Mouse (Mus musculus) mouse trophoblast stem cell (cell line): ENCODE data around the gene Pus10.

Experiments
- in situ Hi-C, 2 experiments: fragments of 300-500 bp; cut with MseI, MboI; formaldehyde crosslinking; loops; 2 replicates in 1 of 2; 3 replicates in 1 of 2; pipeline ENCODE4 v1.15.1; 2025

The Pus10 gene

DNA sequence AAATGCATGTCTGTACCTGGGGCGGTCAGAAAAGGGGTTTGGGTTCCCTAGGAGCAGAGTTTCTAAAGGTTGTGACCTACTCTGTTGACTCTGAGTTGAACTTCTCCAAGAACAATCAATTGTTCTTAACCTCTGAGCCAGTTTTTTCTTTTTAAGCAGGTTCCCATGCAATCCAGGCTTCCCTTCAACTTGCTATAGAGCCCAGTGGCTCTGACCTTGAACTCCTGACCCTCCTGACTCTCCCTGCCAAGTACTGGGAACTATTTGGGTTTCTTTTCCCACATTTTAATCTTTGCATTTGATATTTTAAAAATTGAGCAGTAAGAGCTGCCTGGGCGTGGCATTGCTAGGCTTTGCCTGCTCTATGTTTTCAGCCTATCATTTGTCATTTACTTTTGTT, 27.8 kb downstream of the Pus10 start:
- in situ Hi-C loops = loop anchor here in 1 of 2 experiments (25.0 kb wide), 1 partner anchor 169 kb away; no protein-coding TSS in a partner anchor

DNA sequence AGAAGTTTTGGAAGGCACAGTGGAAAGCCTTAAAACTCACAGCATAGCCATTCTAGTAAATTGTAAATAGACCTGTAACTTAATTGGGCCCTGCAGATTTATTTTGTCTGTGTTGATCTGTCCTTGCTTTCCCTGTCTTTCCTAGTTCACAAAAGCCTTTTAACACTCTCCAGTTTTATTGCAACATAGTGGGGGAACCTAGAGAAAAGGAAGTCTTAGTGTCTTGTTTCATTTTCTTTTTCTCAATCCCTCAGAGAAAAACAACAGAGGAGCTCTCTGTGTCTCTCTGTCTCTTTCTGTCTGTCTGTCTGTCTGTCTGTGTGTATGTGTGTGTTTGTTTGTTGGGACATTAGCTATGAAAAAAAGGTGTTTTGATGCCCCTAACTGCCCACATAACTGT, 30.4 kb downstream of the Pus10 start:
- in situ Hi-C loops = loop anchor here in 1 of 2 experiments (25.0 kb wide), 1 partner anchor 166 kb away; no protein-coding TSS in a partner anchor

- in situ Hi-C loops = loop anchor here in 1 of 2 experiments (25.0 kb wide), 1 partner anchor 164 kb away; no protein-coding TSS in a partner anchor
These were observed 33.1 kb downstream of the Pus10 start for GRCm38 (mm10) chr11:23698526-23698925.

DNA sequence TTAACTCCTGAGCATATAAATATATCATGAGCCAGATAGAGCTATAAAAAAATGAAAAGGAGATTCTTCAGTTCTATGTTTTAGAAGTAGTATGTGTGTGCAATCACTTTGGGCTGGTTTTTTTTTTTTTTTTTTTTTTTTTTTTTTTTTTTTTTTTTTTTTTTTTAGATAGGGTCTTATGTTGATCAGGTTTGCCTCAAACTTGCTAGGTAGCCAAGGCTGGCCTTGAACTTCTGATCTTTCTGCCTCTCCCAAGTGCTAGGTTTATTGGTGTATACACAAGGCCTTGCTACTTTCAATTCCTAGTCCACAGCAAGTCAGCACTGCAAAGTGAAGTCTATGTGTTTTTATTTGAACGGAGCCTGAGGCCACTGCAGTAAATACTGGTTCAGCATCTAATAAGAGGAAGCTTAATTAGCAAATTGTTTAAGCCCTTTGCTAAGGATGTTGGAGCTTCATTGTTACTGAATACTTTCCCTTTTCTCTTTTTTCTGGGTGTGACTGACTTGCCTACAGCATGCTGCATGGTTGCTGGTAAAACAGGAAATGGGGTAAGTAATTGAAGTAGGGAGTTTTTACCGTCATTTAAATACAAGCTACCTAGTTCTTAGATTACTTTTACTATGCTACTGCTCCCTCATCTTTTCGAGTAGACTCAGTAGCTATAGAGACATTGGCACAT, 34.1 kb downstream of the Pus10 start:
- in situ Hi-C loops = loop anchor here in 1 of 2 experiments (25.0 kb wide), 1 partner anchor 163 kb away; no protein-coding TSS in a partner anchor

GRCm38 (mm10) chr11:23701831-23702230, 36.4 kb downstream of the Pus10 start:
- in situ Hi-C loops = no loop called here

DNA sequence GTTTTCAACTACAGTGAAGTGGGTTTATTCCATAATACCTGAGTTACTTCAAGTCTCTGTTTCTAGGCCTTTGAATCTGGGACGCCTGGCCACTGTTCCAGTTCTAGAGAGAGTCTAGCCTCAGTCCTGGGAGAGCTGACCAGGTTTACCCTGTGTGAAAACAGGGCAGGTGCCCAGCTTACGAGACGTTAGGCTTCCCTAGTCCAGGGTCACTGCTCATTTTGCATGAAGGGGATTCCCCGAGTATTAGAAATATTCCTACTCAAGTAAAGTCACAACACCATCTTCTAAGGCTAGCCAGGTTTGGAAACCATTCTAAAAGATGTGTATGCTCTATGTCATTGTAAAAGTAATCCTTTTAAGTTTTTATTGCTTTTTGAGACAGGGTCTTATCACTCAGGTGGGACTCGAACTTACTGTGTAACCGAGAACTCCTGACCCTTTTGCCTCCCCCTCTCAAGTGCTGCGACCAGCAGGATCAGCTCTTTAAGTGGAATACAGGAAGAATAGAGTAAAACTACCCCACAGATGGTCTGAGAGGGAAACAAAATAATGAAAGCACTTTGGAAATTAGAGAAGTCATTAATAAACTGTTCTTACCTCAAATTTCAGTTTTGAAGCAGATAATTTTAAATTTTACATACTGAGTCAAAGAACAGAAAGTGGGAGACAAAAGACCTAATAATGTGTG, 39.3 kb downstream of the Pus10 start:
- in situ Hi-C loops = no loop called here

DNA sequence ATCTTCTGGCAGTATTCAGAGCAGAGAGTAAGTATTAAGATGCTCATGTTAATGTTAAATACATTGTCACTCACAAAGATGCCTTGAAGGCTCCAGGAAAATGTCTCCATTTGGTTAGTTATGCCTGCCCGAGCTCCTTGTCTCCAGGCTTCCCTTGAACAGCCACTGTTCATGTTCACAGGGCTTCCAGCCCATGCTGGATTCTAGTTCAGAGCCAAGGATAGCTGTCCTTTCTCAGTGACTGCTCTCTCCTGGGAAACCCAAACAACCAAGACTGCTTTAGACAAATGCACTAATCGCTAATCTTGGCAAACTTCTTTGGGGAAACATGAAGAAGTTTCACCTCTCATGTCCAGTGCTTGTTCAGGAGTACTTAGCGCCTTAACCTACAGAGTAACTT, 46.8 kb downstream of the Pus10 start:
- in situ Hi-C loops = no loop called here

DNA sequence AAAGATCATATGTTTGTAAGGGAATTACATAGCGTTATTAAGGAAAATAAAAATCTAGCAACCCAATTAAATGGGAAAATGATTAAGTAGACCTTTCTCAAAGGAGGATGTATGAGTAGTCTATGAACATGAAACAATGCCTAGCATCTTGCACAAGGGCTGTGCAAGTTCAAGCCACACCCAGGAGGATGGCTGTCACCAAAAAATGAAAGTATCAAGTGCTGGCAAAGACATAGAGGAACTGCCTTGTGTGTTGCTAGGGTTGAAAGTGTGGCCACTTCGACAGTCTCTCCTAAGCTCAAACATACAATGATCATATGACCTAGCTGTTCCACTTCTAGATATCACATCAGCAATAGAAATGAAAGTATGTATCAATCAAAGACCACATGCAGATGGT, 53.4 kb downstream of the Pus10 start:
- in situ Hi-C loops = no loop called here

DNA sequence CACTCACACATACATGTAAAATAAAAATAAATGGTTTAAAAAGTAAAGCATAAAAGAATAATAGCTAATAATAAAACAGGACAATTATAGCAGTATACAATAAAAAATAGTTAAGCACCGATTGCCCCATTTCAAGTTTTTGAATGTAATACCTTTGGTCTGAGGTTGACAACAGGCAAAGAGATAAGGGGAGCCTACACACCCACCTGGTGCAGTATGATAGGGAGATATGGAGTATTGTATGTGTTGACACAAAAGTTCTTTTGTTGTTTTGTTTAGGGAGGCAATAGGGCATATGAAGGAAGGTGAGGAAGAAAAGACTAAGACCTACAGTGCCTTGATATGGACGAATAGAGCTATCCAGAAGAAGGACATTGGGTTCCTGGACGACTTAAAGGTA, 54.4 kb downstream of the Pus10 start:
- in situ Hi-C loops = no loop called here

DNA sequence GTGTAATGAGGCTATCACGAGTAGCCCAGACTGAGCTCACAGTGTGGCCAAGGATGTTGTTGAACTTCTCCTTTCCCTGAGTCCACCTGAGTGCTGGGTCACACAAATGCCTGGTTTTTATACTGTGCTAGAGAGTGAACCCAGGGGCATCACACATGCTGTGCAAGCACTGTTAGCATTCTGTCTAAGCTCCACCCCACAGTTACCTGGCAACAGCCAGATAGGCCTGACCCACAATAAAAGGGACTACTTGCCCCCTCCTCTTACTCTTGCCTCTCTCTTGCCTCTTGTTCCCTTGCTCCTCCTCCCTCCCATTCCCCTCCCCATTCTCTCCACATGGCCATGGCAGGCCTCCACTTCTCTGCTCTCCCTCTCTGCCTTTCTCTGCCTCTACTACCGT, 56.9 kb downstream of the Pus10 start:
- in situ Hi-C loops = no loop called here

DNA sequence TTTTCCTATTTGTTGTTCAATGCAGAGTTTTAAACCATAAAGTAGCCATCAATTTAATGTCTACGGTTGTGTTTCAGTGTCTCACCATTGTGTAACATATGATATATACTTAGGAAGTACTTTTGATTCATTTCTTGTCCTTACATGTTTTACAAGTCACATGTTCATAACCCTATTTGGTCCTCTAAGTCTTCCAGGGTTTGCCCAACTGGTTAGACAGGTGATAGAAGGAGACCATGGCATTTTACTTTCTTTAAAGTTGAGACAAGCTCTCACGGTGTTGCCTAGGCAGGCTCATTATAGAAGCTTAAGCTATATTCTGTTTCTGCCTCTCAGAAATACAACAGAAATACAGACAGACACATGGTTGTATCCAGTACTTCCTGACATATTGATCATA, 60.4 kb downstream of the Pus10 start:
- in situ Hi-C loops = no loop called here

DNA sequence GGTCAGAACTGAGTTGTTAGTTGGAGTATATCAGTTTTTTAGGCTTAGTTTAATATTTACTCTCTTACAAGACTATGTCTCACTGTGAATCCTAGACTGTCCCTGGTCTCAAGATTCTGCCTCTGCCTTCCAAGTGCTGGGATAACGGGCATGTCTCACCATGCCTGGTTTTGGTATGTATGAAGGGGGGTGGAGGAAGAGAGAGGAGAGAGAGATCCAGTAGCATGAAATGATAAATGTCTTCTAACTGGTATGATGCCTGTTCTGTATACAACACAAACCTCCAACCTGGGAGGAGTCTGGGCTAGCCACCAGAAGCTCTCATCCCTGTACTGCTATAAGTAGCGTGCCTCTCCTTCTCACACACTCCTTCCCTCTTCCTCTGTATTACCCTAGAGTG, 61.0 kb downstream of the Pus10 start:
- in situ Hi-C loops = no loop called here

GRCm38 (mm10) chr11:23728186-23728585, 62.7 kb downstream of the Pus10 start:
- in situ Hi-C loops = no loop called here

DNA sequence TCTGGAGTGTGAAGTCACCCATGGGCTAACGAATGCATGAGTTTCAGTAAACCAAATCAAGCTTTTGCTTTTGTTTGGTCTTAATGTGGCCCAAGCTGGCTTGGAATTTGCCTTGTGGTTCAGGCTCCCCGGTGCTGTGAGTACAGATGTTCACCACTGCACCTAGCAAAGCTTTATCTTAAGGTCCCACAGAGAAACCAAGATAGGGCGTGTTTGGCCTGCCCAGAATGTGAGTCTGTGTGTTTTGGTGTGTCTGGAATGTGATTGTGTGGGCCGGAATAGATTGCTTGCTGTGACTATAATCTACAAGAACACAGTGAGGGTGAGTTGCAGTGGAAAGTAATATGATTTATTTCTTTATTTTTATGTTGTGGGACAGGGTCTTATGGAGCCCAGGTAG, 64.6 kb downstream of the Pus10 start:
- in situ Hi-C loops = no loop called here

DNA sequence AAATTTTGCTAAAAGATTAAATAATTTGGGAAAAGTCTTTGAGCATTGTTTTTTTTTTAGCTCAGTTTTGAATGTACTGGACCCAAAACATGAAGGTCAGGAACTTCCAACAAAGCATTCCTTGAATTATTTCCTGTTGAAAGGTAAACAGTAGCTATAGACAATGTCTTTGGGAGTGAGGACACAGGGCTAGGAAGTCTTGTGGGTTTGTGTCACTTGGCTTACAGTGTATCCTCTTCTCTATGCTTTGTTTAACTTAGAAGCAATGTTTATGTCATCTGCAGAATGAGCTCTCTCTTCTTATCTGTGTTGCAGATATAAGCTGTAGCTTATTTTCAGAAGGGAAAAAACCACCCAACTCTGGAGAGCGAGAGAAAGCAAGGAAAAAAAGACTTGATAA, 67.4 kb downstream of the Pus10 start:
- in situ Hi-C loops = no loop called here

DNA sequence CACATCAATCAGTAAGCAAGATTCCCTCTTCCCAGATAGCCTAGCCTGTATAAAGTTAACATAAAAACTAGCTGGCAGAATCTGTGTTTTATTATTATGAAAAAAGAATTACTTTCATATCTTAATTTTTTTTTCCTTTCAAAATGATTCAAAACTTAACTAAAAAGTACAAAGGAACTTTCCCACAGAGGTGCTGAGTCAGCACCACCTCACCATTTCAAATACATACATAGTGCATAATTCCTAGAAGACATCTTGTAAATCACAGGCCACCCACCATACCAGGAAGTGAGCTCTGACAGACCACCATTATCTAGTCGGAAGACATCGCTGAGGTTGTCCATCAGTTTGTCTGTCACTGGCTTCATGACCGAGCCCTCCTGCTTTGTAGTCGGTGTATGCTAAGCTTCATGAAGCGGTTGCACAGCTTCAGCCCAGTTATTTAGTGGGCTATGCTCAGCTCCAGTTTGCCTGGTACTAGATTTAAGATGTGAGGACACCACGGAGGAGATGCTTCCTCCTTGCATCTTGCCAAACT, 69.3 kb downstream of the Pus10 start:
- in situ Hi-C loops = no loop called here

GRCm38 (mm10) chr11:23735820-23736470, 70.5 kb downstream of the Pus10 start:
- in situ Hi-C loops = no loop called here

DNA sequence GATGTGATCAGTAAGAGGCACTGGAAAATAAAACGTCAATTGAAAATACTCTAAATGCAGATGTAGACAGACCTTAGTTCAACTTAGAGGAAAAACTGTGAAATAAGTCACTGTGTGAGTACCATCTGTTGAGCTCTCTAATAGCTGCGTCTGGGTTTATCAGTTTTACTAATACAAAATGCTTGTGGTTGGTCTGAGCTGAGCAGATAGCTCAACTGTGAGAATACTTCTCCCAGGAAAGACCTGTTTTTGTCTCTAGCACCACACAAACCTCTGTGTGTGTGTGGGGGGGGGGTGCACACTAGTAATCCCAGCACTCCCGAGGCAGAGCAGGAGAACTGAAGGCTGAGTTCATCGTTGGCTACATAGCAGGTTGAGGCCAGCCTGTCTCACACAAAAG, 75.4 kb downstream of the Pus10 start:
- in situ Hi-C loops = no loop called here

DNA sequence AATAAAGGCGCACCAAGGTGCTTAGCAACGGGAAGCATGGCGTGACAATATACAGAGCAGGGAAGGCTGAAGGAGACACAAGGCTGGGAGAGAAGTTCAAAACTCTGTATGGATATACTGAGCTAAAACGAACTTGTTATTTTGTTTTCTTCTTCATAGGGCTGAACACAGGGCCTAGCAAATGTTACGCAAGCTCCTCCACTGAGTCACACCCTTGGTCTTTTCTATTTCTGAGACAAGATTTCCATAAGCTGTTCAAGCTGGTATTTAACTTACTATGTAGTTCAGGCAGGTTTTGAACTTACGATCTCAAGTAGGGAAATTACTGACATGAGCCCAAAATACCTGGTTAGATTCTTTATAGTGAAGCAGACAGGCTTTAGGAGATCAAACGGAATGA, 75.9 kb downstream of the Pus10 start:
- in situ Hi-C loops = no loop called here

- in situ Hi-C loops = no loop called here
These were observed 78.9 kb downstream of the Pus10 start for GRCm38 (mm10) chr11:23744352-23744751.

DNA sequence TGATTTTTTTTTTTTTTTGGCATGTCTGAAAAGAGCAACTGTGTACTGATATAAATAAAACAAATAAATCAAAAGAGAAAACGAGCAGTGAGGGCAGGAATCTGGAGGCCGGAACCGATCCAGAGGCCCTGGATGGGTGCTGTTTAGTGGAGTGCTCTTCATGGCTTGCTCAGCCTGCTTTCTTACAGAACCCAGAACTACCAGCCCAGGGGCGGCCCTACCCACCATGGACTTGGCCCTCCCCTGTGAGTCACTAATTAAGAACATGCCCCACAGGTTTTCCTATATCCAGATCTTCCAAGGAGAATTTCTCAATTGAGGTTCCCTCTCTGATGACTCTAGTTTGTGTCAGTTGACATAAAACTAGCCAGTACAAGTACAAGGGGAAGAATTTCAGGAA, 80.6 kb downstream of the Pus10 start:
- in situ Hi-C loops = no loop called here

DNA sequence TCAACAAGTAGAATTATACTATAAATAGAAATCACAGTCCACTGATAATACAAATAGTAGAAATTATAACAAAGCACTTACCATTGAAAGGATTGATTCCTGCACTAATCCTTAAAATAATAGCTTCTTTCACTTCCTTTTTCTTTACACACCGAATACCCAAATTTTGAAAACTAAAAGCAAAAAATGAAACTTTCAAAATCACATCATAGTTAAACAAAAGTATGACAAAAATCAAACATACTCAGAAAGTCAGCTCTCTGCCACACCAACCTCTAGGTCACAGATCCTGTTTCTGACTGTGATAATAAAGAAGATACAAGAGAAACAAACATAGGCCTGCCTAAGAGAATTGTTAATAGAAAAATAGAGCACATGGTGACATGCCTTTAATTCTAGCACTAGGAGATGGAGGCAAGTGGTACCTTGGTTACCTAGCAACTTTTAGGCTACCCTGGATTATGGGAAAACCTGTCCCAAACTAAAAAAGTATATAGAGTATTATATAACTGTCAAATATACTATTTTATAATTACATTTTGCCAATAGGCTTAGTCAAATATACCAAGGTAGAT, 87.7 kb downstream of the Pus10 start:
- in situ Hi-C loops = no loop called here
